In genomic region chr10:80758651-80759050, GRCm38 (mm10) we compare ENCODE assay signal across 10 mouse cellular contexts. TPM values are rescaled to one million over a fixed set of nuclear protein-coding genes. Genes with fewer than 3 reads are reported as not detected.
A peak's percentile ranks its signal among the peaks of the same experiment; 100 is the strongest.
DNase-seq lines count a peak whose midpoint lies in the region; ATAC-seq and TF ChIP-seq lines count a peak whose summit lies in the region.
"Had no signal": no experiment of that assay in that cellular context is flagged by ENCODE, and none has a peak within 500 bp of the region (broad histone marks: within the 10 kb centered on the region; RNA-seq: fewer than 3 reads in every experiment).

No protein-coding gene starts in this region.

- peaks cover 51% of the 10 kb centered on the region for H3K4me1 ChIP-seq in heart, embryonic 11.5 days (ENCODE audit: control insufficient read depth, insufficient read depth, low read length)
- peaks cover 86% of the 10 kb centered on the region for H3K4me1 ChIP-seq in megakaryocyte, embryonic 14.5 days
- peaks cover 49% of the 10 kb centered on the region for H3K4me1 ChIP-seq in small intestine, adult 2 months (ENCODE audit: control insufficient read depth, insufficient read depth, insufficient read length, low read length)

- H3K9ac ChIP-seq in heart, embryonic 11.5 days (ENCODE audit: low read depth, low read length) = no peak overlapping the region

- no peak for TF ChIP-seq POLR2A in small intestine, adult 2 months (IDR thresholded peaks at IDR 0.05; ENCODE audit: low read depth, low read length)

- ATAC-seq in heart, embryonic 11.5 days (replicated peaks; ENCODE audit: insufficient number of reproducible peaks, low FRiP score, low TSS enrichment) = no peak
- no peak for ATAC-seq in megakaryocyte, adult 5-6 weeks (ENCODE audit: poor library complexity, severe bottlenecking)
- ATAC-seq in erythroblast, adult 5-6 weeks (replicated peaks; ENCODE audit: low FRiP score, poor library complexity, severe bottlenecking) = no peak

- H3K27ac ChIP-seq in heart, embryonic 11.5 days (ENCODE audit: low read depth, low read length) = no peak overlapping the region; the same call in 1 of the 2 replicates
- peak overlapping the region; percentile 76 for H3K27ac ChIP-seq in small intestine, adult 2 months (ENCODE audit: insufficient read depth, low read depth, low read length)

- H3K36me3 ChIP-seq in heart, embryonic 11.5 days (ENCODE audit: control insufficient read depth, insufficient read depth, low read length) = no peaks in the 10 kb centered on the region; the same call in 1 of the 2 replicates
- H3K36me3 ChIP-seq in megakaryocyte, embryonic 14.5 days (replicated peaks; ENCODE audit: low read length) = peaks cover 34% of the 10 kb centered on the region
- H3K36me3 ChIP-seq in small intestine, adult 2 months (ENCODE audit: control insufficient read depth, insufficient read depth, low read length) = no peaks in the 10 kb centered on the region

- H3K4me2 ChIP-seq in heart, embryonic 11.5 days = no peak overlapping the region

- peak; percentile 94 for DNase-seq in heart, adult 11 months
- DNase-seq in adrenal gland, postnatal 14 days = peak; percentile 81
- DNase-seq in gastrocnemius, postnatal 10 days = no peak

- no peaks in the 10 kb centered on the region for H3K27me3 ChIP-seq in heart, embryonic 11.5 days (ENCODE audit: control insufficient read depth, insufficient read depth, low read length)
- no peaks in the 10 kb centered on the region for H3K27me3 ChIP-seq in megakaryocyte, embryonic 14.5 days (replicated peaks)
- no peaks in the 10 kb centered on the region for H3K27me3 ChIP-seq in small intestine, adult 2 months (ENCODE audit: control insufficient read depth, insufficient read depth, low read length)

- 72% methylated on average over 7 of the region's 7 CpGs for WGBS in heart, embryonic 11.5 days (ENCODE audit: insufficient replicate concordance)
- WGBS in small intestine, adult 2 months = 26% methylated on average over 7 of the region's 7 CpGs

- no peak for TF ChIP-seq CTCF in small intestine, adult 2 months (IDR thresholded peaks at IDR 0.05; ENCODE audit: extremely low read depth, insufficient read length, insufficient replicate concordance, low read depth, low read length)

- no peaks in the 10 kb centered on the region for H3K9me3 ChIP-seq in heart, embryonic 11.5 days (replicated peaks; ENCODE audit: control insufficient read depth, low read length)
- H3K9me3 ChIP-seq in megakaryocyte, embryonic 14.5 days = no peaks in the 10 kb centered on the region

- H3K4me3 ChIP-seq in heart, embryonic 11.5 days (ENCODE audit: low read depth, low read length) = no peak overlapping the region
- H3K4me3 ChIP-seq in megakaryocyte, embryonic 14.5 days (replicated peaks) = peak overlapping the region; percentile 70
- H3K4me3 ChIP-seq in small intestine, adult 2 months (ENCODE audit: low read depth, low read length) = no peak overlapping the region

RNA-seq across cellular contexts. Expression of gene Dot1l, which starts 3.6 kb away (rescaled TPM):
- 23.1 and 27.3 TPM in 2 replicates for polyA plus RNA-seq in heart, embryonic 11.5 days (2014; fragmentation: Nextera tagmentation; extraction: Ambion mirVana)
- polyA plus RNA-seq in megakaryocyte, embryonic 14.5 days (2012; ENCODE audit: insufficient read depth, low replicate concordance) = 35.3 and 88.7 TPM in 2 replicates
- total RNA-seq in megakaryocyte, adult 5-6 weeks (2015) = 19.5 and 23.0 TPM in 2 replicates
- total RNA-seq in megakaryocyte, adult 5-6 weeks (2017) = 6.9 and 9.8 TPM in 2 replicates
- 82.3 and 90.7 TPM in 2 replicates for total RNA-seq in adrenal gland, postnatal 14 days (2021)
- polyA plus RNA-seq in small intestine, adult 2 months (2012; rRNA removed) = 57.6 and 83.7 TPM in 2 replicates
- 10 to 100 TPM; 25.9 to 46.0 TPM for total RNA-seq in gastrocnemius, postnatal 10 days (2021)
- total RNA-seq in erythroblast, adult 5-6 weeks (2015; ENCODE audit: low replicate concordance) = 10.9 and 15.6 TPM in 2 replicates
- total RNA-seq in erythroblast, adult 5-6 weeks (2017; ENCODE audit: low replicate concordance) = 8.0 and 22.9 TPM in 2 replicates

RNA-seq across cellular contexts. Expression of gene Ap3d1, which starts 16.6 kb away (rescaled TPM):
- polyA plus RNA-seq in heart, embryonic 11.5 days (2014; fragmentation: Nextera tagmentation; extraction: Ambion mirVana) = 51.5 and 59.3 TPM in 2 replicates
- 10.9 and 24.8 TPM in 2 replicates for polyA plus RNA-seq in megakaryocyte, embryonic 14.5 days (2012; ENCODE audit: insufficient read depth, low replicate concordance)
- 42.6 and 52.4 TPM in 2 replicates for total RNA-seq in megakaryocyte, adult 5-6 weeks (2015)
- total RNA-seq in megakaryocyte, adult 5-6 weeks (2017) = 48.6 and 62.0 TPM in 2 replicates
- total RNA-seq in adrenal gland, postnatal 14 days (2021) = 80.3 and 85.6 TPM in 2 replicates
- polyA plus RNA-seq in small intestine, adult 2 months (2012; rRNA removed) = 64.9 and 110 TPM in 2 replicates
- total RNA-seq in gastrocnemius, postnatal 10 days (2021) = 10 to 100 TPM; 27.7 to 37.1 TPM
- total RNA-seq in erythroblast, adult 5-6 weeks (2015; ENCODE audit: low replicate concordance) = 12.5 and 27.6 TPM in 2 replicates
- 25.9 and 30.5 TPM in 2 replicates for total RNA-seq in erythroblast, adult 5-6 weeks (2017; ENCODE audit: low replicate concordance)

RNA-seq across cellular contexts. Expression of gene Sf3a2, which starts 39.3 kb away (rescaled TPM):
- 68.6 and 68.7 TPM in 2 replicates for polyA plus RNA-seq in heart, embryonic 11.5 days (2014; fragmentation: Nextera tagmentation; extraction: Ambion mirVana)
- polyA plus RNA-seq in megakaryocyte, embryonic 14.5 days (2012; ENCODE audit: insufficient read depth, low replicate concordance) = 413 and 1,110 TPM in 2 replicates
- total RNA-seq in megakaryocyte, adult 5-6 weeks (2015) = 45.8 and 46.6 TPM in 2 replicates
- 13.1 and 20.4 TPM in 2 replicates for total RNA-seq in megakaryocyte, adult 5-6 weeks (2017)
- total RNA-seq in adrenal gland, postnatal 14 days (2021) = 47.6 and 52.2 TPM in 2 replicates
- 23.0 and 40.2 TPM in 2 replicates for polyA plus RNA-seq in small intestine, adult 2 months (2012; rRNA removed)
- 10 to 100 TPM; 31.6 to 41.3 TPM for total RNA-seq in gastrocnemius, postnatal 10 days (2021)
- 19.6 and 26.5 TPM in 2 replicates for total RNA-seq in erythroblast, adult 5-6 weeks (2015; ENCODE audit: low replicate concordance)
- total RNA-seq in erythroblast, adult 5-6 weeks (2017; ENCODE audit: low replicate concordance) = 7.2 and 11.2 TPM in 2 replicates

RNA-seq across cellular contexts. Expression of gene Plekhj1, which starts 39.8 kb away (rescaled TPM):
- 89.0 and 97.7 TPM in 2 replicates for polyA plus RNA-seq in heart, embryonic 11.5 days (2014; fragmentation: Nextera tagmentation; extraction: Ambion mirVana)
- 184 and 251 TPM in 2 replicates for polyA plus RNA-seq in megakaryocyte, embryonic 14.5 days (2012; ENCODE audit: insufficient read depth, low replicate concordance)
- 82.4 and 84.3 TPM in 2 replicates for total RNA-seq in megakaryocyte, adult 5-6 weeks (2015)
- 35.5 and 43.5 TPM in 2 replicates for total RNA-seq in megakaryocyte, adult 5-6 weeks (2017)
- total RNA-seq in adrenal gland, postnatal 14 days (2021) = 59.5 and 71.1 TPM in 2 replicates
- 26.0 and 41.8 TPM in 2 replicates for polyA plus RNA-seq in small intestine, adult 2 months (2012; rRNA removed)
- 10 to 100 TPM; 26.8 to 30.9 TPM for total RNA-seq in gastrocnemius, postnatal 10 days (2021)
- total RNA-seq in erythroblast, adult 5-6 weeks (2015; ENCODE audit: low replicate concordance) = 24.5 and 45.2 TPM in 2 replicates
- 8.2 and 13.9 TPM in 2 replicates for total RNA-seq in erythroblast, adult 5-6 weeks (2017; ENCODE audit: low replicate concordance)

RNA-seq across cellular contexts. Expression of gene Amh, which starts 46.4 kb away (rescaled TPM):
- 0.11 TPM in 1 of 2 replicates, not detected in the other for polyA plus RNA-seq in heart, embryonic 11.5 days (2014; fragmentation: Nextera tagmentation; extraction: Ambion mirVana)
- polyA plus RNA-seq in megakaryocyte, embryonic 14.5 days (2012; ENCODE audit: insufficient read depth, low replicate concordance) = 1.1 and 5.5 TPM in 2 replicates
- not detected in 2 replicates for total RNA-seq in megakaryocyte, adult 5-6 weeks (2015)
- not detected in 2 replicates for total RNA-seq in megakaryocyte, adult 5-6 weeks (2017)
- 0.74 and 0.94 TPM in 2 replicates for total RNA-seq in adrenal gland, postnatal 14 days (2021)
- 0.87 and 0.95 TPM in 2 replicates for polyA plus RNA-seq in small intestine, adult 2 months (2012; rRNA removed)
- under 1 TPM; 0.20 to 0.52 TPM for total RNA-seq in gastrocnemius, postnatal 10 days (2021)
- not detected in 2 replicates for total RNA-seq in erythroblast, adult 5-6 weeks (2015; ENCODE audit: low replicate concordance)
- not detected in 2 replicates for total RNA-seq in erythroblast, adult 5-6 weeks (2017; ENCODE audit: low replicate concordance)
- total RNA-seq: monocyte, adult 5-6 weeks had no signal
- polyA plus RNA-seq: lung, embryonic 16.5 days had no signal
